Mouse (Mus musculus) adrenal gland, adult 8-10 months (tissue): Measurements from ENCODE around the gene Numa1. TPM values are rescaled to one million over a fixed set of nuclear protein-coding genes. Genes with fewer than 3 reads are reported as not detected.
"Not testable (repeated sequence)": the region's sequence is repeated elsewhere in the genome, so short reads cannot be mapped to it uniquely, and the experiment has no call there.

Experiments
- DNase-seq: peaks from one replicate; pipeline ENCODE4 v3.0.0; 2022
- total RNA-seq, 4 experiments: library from RNA; stranded (reverse); gene quantifications; 2 replicates each; pipeline ENCODE4 v1.2.4; 2022

Numa1 gene
- total RNA-seq, 4 experiments from 2014 or later, result 191 to 248 (median 221) TPM

DNA sequence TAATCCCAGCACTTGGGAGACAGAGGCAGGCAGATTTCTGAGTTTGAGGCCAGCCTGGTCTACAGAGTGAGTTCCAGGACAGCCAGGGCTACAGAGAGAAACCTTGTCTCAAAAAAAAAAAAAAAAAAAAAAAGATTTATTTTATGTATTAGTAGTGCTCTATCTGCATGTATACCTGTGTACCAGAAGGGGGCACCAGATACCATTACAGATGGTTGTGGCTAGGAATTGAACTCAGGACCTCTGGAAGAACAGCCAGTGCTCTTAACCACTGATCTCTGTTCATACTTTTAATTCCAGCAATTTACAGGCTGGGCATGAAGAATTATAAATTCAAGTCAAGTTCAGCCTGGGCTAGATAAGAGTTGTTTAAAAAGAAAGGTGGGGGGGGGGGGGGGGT, 114.6 kb downstream of the Numa1 start:
- not testable (repeated sequence) for DNase-seq

DNA sequence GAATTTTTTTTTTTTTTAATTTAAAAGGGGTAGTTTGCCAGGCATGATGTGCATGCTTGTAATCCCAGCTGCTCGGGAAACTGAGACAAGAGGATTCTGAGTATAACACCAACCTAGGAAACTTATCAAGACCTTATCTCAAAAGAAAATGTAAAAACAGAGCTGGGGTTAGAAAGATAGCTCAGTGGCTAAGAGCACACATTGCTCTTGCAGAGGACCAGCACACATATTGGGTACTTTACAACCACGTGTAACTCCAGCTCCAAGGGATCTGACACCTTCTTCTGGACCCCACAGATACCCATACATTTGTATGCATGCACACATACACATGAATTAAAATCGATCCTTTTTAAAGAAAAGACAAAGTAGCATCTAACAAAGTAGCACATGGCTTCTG, 127.4 kb downstream of the Numa1 start:
- no peak for DNase-seq

DNA sequence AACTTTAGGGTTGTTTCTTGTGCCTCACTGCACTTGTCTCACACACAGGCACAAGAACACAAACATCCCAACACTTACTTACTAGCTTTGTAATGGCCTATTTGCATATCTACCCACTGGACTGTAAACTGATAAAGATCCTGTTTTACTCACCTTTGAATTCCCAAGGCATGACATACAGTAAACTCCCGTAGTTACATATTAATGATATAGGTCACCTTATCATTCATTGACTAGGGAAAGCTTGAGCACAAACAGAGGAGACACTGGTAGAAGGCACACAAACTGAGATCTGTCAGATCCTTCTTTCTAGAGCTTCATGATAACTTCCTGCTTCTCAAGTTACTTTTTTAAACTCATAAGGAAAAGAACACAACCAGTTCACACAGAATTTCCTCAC, 128.3 kb downstream of the Numa1 start:
- no peak for DNase-seq

DNA sequence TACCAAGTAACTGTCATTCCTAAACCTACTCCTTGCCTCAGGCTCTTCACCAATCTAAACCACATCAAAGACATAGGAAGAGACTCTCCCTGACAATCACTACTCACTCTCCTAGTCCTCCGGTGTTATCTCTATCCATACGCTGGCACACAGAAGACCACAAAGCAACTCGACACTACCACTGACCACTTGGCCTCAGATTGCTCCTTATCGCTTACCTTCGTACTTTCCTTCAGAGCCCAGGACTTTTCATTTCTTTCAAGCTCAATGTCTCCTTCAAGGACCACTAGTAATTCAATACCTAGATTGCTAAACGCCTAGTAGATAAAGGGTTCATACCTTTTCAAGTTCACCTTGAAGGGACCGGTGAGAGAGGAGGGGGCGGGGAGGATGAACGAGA, 130.0 kb downstream of the Numa1 start:
- no peak for DNase-seq

Other genes with a start within 250 kb of the Numa1 start
- gene Phox2a, start 115.8 kb upstream of the Numa1 start, total RNA-seq, result 10 to 100 TPM; 26.7 to 57.2 (median 44.6) TPM
- gene Inppl1, start 95.9 kb upstream of the Numa1 start, total RNA-seq, result 100 to 1,000 TPM in 2 of 4 experiments, 10 to 100 TPM in 2; 76.9 to 104 (median 101) TPM
- gene Folr2, start 76.9 kb upstream of the Numa1 start, total RNA-seq, result 1 to 10 TPM; 1.2 to 4.7 (median 2.8) TPM
- gene Anapc15, start 70.4 kb upstream of the Numa1 start, total RNA-seq, result 10 to 100 TPM; 29.6 to 34.8 (median 30.7) TPM
- gene Folr1, start 63.3 kb upstream of the Numa1 start, total RNA-seq, result 1 to 10 TPM in 2 of 4 experiments, not detected in 2; 4.0 to 5.9 TPM
- 100 to 1,000 TPM in 3 of 4 experiments, 10 to 100 TPM in 1; 92.8 to 107 (median 104) TPM for gene Lamtor1, start 28.2 kb upstream of the Numa1 start, total RNA-seq
- gene Tomt, start 27.8 kb upstream of the Numa1 start, total RNA-seq, result not detected
- 10 to 100 TPM; 11.3 to 19.1 (median 16.7) TPM for gene Lrrc51, start 216 bp upstream of the Numa1 start, total RNA-seq
- gene Il18bp, start 84.6 kb downstream of the Numa1 start, total RNA-seq, result 10 to 100 TPM in 2 of 4 experiments, 1 to 10 TPM in 2; 8.1 to 12.5 (median 10.1) TPM
- 10 to 100 TPM; 34.1 to 56.0 (median 38.4) TPM for gene Rnf121, start 131.4 kb downstream of the Numa1 start, total RNA-seq
- gene Xndc1, start 131.4 kb downstream of the Numa1 start, total RNA-seq, result 10 to 100 TPM; 12.4 to 23.7 (median 18.7) TPM
- gene Xntrpc, start 131.6 kb downstream of the Numa1 start, total RNA-seq, result 1 to 10 TPM; 1.1 to 3.5 (median 1.5) TPM
- under 1 TPM in 1 of 4 experiments, not detected in 3; 0.22 TPM for gene Trpc2, start 149.0 kb downstream of the Numa1 start, total RNA-seq
- gene Art1, start 167.6 kb downstream of the Numa1 start, total RNA-seq, result not detected
- gene Art5, start 175.4 kb downstream of the Numa1 start, total RNA-seq, result under 1 TPM in 1 of 4 experiments, not detected in 3; 0.38 TPM
- under 1 TPM in 1 of 4 experiments, not detected in 3; 0.28 TPM for gene Chrna10, start 182.7 kb downstream of the Numa1 start, total RNA-seq